Mouse (Mus musculus) lung, postnatal 0 days (tissue): ENCODE data around the gene Pik3r6. TPM values are rescaled to one million over a fixed set of nuclear protein-coding genes. Genes with fewer than 3 reads are reported as not detected.
A peak's percentile ranks its signal among the peaks of the same experiment; 100 is the strongest.

Experiments
- ATAC-seq: fragments of 200-750 bp; cut with Nextera tagmentation; 2 replicates; pipeline ENCODE4 v1.8.0; 2017; ENCODE audit warnings: moderate library complexity
- DNase-seq: peaks from one replicate; pipeline ENCODE4 v3.0.0-alpha.2; 2016; ENCODE audit warnings: low spot score
- H3K27ac ChIP-seq: fragments of 300-500 bp; sonication (generic); 2 replicates; pipeline ENCODE4 v1.5.1; 2014; ENCODE audit warnings: antibody characterized with exemption, mild to moderate bottlenecking, low read length, mixed read lengths
- H3K27me3 ChIP-seq: fragments of 300-500 bp; sonication (generic); replicated peaks from 2 replicates; pipeline ENCODE4 v1.6.1; 2014; ENCODE audit warnings: low read length, mixed read lengths; ENCODE audit not compliant: insufficient read depth
- H3K36me3 ChIP-seq: fragments of 300-500 bp; sonication (generic); 2 replicates; pipeline ENCODE4 v1.6.1; 2014; ENCODE audit warnings: low read length, mixed read lengths; ENCODE audit not compliant: insufficient read depth
- H3K4me1 ChIP-seq: fragments of 300-500 bp; sonication (generic); 2 replicates; pipeline ENCODE4 v1.6.1; 2014; ENCODE audit warnings: antibody characterized with exemption, low read depth, low read length, mixed read lengths; ENCODE audit not compliant: insufficient read depth
- H3K4me2 ChIP-seq: fragments of 300-500 bp; sonication (generic); replicated peaks from 2 replicates; pipeline ENCODE4 v1.6.1; 2014; ENCODE audit warnings: low read depth, mild to moderate bottlenecking, low read length, moderate library complexity, mixed read lengths
- H3K4me3 ChIP-seq: fragments of 300-500 bp; sonication (generic); 2 replicates; pipeline ENCODE4 v1.5.1; 2014; ENCODE audit warnings: low read depth, low read length
- H3K9ac ChIP-seq: fragments of 300-500 bp; sonication (generic); replicated peaks from 2 replicates; pipeline ENCODE4 v1.6.1; 2014; ENCODE audit warnings: low read depth, mild to moderate bottlenecking
- H3K9me3 ChIP-seq: fragments of 300-500 bp; sonication (generic); 2 replicates; pipeline ENCODE4 v1.6.1; 2016; ENCODE audit warnings: low read length, mixed read lengths
- CTCF ChIP-seq: IDR thresholded peaks from 2 replicates; pipeline ENCODE4 v1.5.1; 2016; ENCODE audit warnings: antibody characterized with exemption, mild to moderate bottlenecking
- EP300 ChIP-seq: IDR thresholded peaks from 2 replicates; pipeline ENCODE4 v1.6.1; 2016; ENCODE audit warnings: antibody characterized with exemption, mild to moderate bottlenecking, control low read depth
- WGBS: fragments of 180-500 bp; shearing (Covaris S2); extraction: QIAGEN DNeasy Blood & Tissue Kit; methylation state at CpG from one replicate; pipeline ENCODE4 v1.1.7; 2014; 5-methylcytosine and 5-hydroxymethylcytosine counted together
- polyA plus RNA-seq: library from polyadenylated mRNA; unstranded; fragments of >200 nt; fragmentation: Nextera tagmentation; extraction: Ambion mirVana; gene quantifications from 2 replicates; pipeline ENCODE4 v1.2.1, GENCODE M21; 2015

Gene Pik3r6
- polyA plus RNA-seq, 1 experiment from 2014 or later = 6.8 TPM

GRCm38 (mm10) chr11:68589055-68589809 is 86.4 kb downstream of the Pik3r6 start:
- no peaks in the 10 kb centered on the region for H3K36me3 ChIP-seq
- H3K4me1 ChIP-seq = no peaks in the 10 kb centered on the region
- TF ChIP-seq CTCF (peak; percentile 96), EP300 (no peak)
- WGBS = 56% methylated on average over 8 of the region's 8 CpGs
- H3K9me3 ChIP-seq = no peaks in the 10 kb centered on the region
- H3K4me3 ChIP-seq = no peak overlapping the region
- H3K27ac ChIP-seq = no peak overlapping the region
- no peaks in the 10 kb centered on the region for H3K27me3 ChIP-seq
- DNase-seq (peak; percentile 92), ATAC-seq (peak; percentile 82)
- no peak overlapping the region for H3K9ac ChIP-seq
- H3K4me2 ChIP-seq = no peak overlapping the region

GRCm38 (mm10) chr11:68591708-68592107 is 88.9 kb downstream of the Pik3r6 start:
- DNase-seq = no peak
- H3K36me3 ChIP-seq = no peaks in the 10 kb centered on the region
- H3K4me2 ChIP-seq = no peak overlapping the region
- H3K4me1 ChIP-seq = no peaks in the 10 kb centered on the region
- no peaks in the 10 kb centered on the region for H3K9me3 ChIP-seq
- H3K9ac ChIP-seq = no peak overlapping the region
- ATAC-seq = no peak
- H3K4me3 ChIP-seq = no peak overlapping the region
- no peaks in the 10 kb centered on the region for H3K27me3 ChIP-seq
- 43% methylated on average over 5 of the region's 5 CpGs for WGBS
- no peak overlapping the region for H3K27ac ChIP-seq
- TF ChIP-seq EP300 (no peak), CTCF (no peak)

DNA sequence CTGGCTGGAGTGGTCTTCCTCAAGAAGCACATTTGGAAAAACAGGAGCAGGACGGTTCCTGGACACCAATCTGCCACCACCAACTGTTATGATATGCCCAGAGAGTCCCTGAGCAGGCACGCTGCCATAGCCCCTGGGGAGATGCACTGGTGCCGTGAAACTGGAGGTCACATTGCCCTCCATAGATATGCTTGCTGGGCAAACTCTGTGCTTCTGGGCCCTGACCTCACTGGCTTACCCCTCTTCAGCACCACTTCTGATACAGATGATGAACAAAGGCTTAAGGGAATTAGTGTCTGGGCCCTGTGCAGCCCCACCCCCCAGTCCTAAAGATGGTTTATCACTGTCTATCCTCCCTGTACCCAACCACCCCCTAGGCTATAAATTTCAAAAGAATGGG is 90.4 kb downstream of the Pik3r6 start:
- DNase-seq (no peak), ATAC-seq (no peak)
- Histone ChIP-seq H3K9me3 (no peaks in the 10 kb centered on the region), H3K36me3 (no peaks in the 10 kb centered on the region), H3K27me3 (no peaks in the 10 kb centered on the region), H3K27ac (no peak overlapping the region), H3K4me3 (no peak overlapping the region), H3K9ac (no peak overlapping the region), H3K4me2 (no peak overlapping the region), H3K4me1 (no peaks in the 10 kb centered on the region)
- WGBS = 78% methylated on average over 3 of the region's 3 CpGs
- TF ChIP-seq CTCF (no peak), EP300 (no peak)

GRCm38 (mm10) chr11:68597912-68598311 is 95.1 kb downstream of the Pik3r6 start:
- no peak for ATAC-seq

GRCm38 (mm10) chr11:68600551-68601021 is 97.8 kb downstream of the Pik3r6 start:
- DNase-seq (peak; percentile 94), ATAC-seq (peak; percentile 87)
- H3K27ac ChIP-seq = peak overlapping the region; percentile 85
- TF ChIP-seq EP300 = no peak
- TF ChIP-seq CTCF = no peak
- no peaks in the 10 kb centered on the region for H3K9me3 ChIP-seq
- no peak overlapping the region for H3K4me2 ChIP-seq
- H3K9ac ChIP-seq = peak overlapping the region; percentile 8; the same call in 1 of the 2 replicates
- 8% methylated on average over 6 of the region's 6 CpGs for WGBS
- H3K36me3 ChIP-seq = no peaks in the 10 kb centered on the region
- H3K4me1 ChIP-seq = peaks cover 19% of the 10 kb centered on the region
- H3K27me3 ChIP-seq = no peaks in the 10 kb centered on the region
- H3K4me3 ChIP-seq = no peak overlapping the region

More at GRCm38 (mm10) chr11:68597912-68598311, 95.1 kb downstream of the Pik3r6 start:
- no peak overlapping the region for H3K27ac ChIP-seq
- no peak overlapping the region for H3K9ac ChIP-seq
- H3K27me3 ChIP-seq = no peaks in the 10 kb centered on the region
- 77% methylated on average over 2 of the region's 2 CpGs for WGBS
- no peaks in the 10 kb centered on the region for H3K9me3 ChIP-seq
- H3K36me3 ChIP-seq = no peaks in the 10 kb centered on the region
- H3K4me1 ChIP-seq = peaks cover 19% of the 10 kb centered on the region
- TF ChIP-seq CTCF (no peak), EP300 (no peak)
- H3K4me2 ChIP-seq = no peak overlapping the region
- no peak for DNase-seq
- no peak overlapping the region for H3K4me3 ChIP-seq

- no peak overlapping the region for H3K4me3 ChIP-seq
- H3K27ac ChIP-seq = peak overlapping the region; percentile 85
- ATAC-seq (peak; percentile 20; the same call in 1 of the 2 replicates), DNase-seq (peak; percentile 52)
- no peaks in the 10 kb centered on the region for H3K9me3 ChIP-seq
- no peaks in the 10 kb centered on the region for H3K27me3 ChIP-seq
- TF ChIP-seq EP300 (no peak), CTCF (no peak)
- no peak overlapping the region for H3K9ac ChIP-seq
- H3K4me1 ChIP-seq = peaks cover 19% of the 10 kb centered on the region
- H3K36me3 ChIP-seq = no peaks in the 10 kb centered on the region
- 15% methylated on average over 9 of the region's 9 CpGs for WGBS
- no peak overlapping the region for H3K4me2 ChIP-seq
These were observed 98.7 kb downstream of the Pik3r6 start for GRCm38 (mm10) chr11:68601486-68601991.

Other genes with a start within 250 kb of the Pik3r6 start
- gene Ntn1, start 102.2 kb upstream of the Pik3r6 start, polyA plus RNA-seq = 7.0 and 7.2 TPM in 2 replicates
- 1.1 and 1.2 TPM in 2 replicates for gene Pik3r5, start 70.9 kb upstream of the Pik3r6 start, polyA plus RNA-seq
- gene Mfsd6l, start 53.2 kb downstream of the Pik3r6 start, polyA plus RNA-seq = 5.8 and 6.3 TPM in 2 replicates
- 0.81 and 0.91 TPM in 2 replicates for gene Ccdc42, start 84.0 kb downstream of the Pik3r6 start, polyA plus RNA-seq
- gene Myh10, start 188.5 kb downstream of the Pik3r6 start, polyA plus RNA-seq = 51.8 and 60.5 TPM in 2 replicates